Mouse (Mus musculus) CD4-positive, CD25-positive, alpha-beta regulatory T cell, adult 4 months (primary cell): ENCODE results near the gene Dlst. TPM values are rescaled to one million over a fixed set of nuclear protein-coding genes. Genes with fewer than 3 reads are reported as not detected.

Experiments
- ATAC-seq: one replicate; pipeline ENCODE4 v1.8.0; 2017
- polyA plus RNA-seq, 2 experiments: library from polyadenylated mRNA; unstranded; fragments of 100-300 nt; shearing (Covaris generic); gene quantifications; one replicate each; pipeline ENCODE4 v1.2.1; 2017

Dlst gene
- polyA plus RNA-seq, 2 experiments from 2014 or later, result 57.2 to 73.7 TPM

GRCm38 (mm10) chr12:85182898-85183297, 72.3 kb downstream of the Dlst start:
- ATAC-seq, result no peak

- ATAC-seq, result no peak
Observed at GRCm38 (mm10) chr12:85184118-85184517, 73.5 kb downstream of the Dlst start.

Other genes starting within 250 kb of the Dlst start
- not detected for gene Ltbp2, start 234.3 kb upstream of the Dlst start, polyA plus RNA-seq
- gene Fcf1, start 139.9 kb upstream of the Dlst start, polyA plus RNA-seq, result 100 to 1,000 TPM; 189 to 203 TPM
- gene Arel1, start 139.9 kb upstream of the Dlst start, polyA plus RNA-seq, result 10 to 100 TPM; 28.4 to 28.7 TPM
- 10 to 100 TPM; 35.5 to 43.3 TPM for gene Ylpm1, start 114.5 kb upstream of the Dlst start, polyA plus RNA-seq
- gene Prox2, start 74 bp upstream of the Dlst start, polyA plus RNA-seq, result 1 to 10 TPM; 3.4 to 5.5 TPM
- under 1 TPM; 0.28 to 0.43 TPM for gene Rps6kl1, start 40.4 kb downstream of the Dlst start, polyA plus RNA-seq
- not detected for gene Pgf, start 67.0 kb downstream of the Dlst start, polyA plus RNA-seq
- gene Eif2b2, start 108.6 kb downstream of the Dlst start, polyA plus RNA-seq, result 10 to 100 TPM; 67.3 to 94.7 TPM
- 10 to 100 TPM; 11.9 to 17.2 TPM for gene Mlh3, start 159.8 kb downstream of the Dlst start, polyA plus RNA-seq
- 10 to 100 TPM; 55.7 to 59.0 TPM for gene Acyp1, start 177.6 kb downstream of the Dlst start, polyA plus RNA-seq
- under 1 TPM; 0.39 to 0.65 TPM for gene Zc2hc1c, start 177.8 kb downstream of the Dlst start, polyA plus RNA-seq
- gene Nek9, start 228.5 kb downstream of the Dlst start, polyA plus RNA-seq, result 10 to 100 TPM; 11.2 to 13.9 TPM